Mouse (Mus musculus) liver, embryonic 14.5 days (tissue): Measurements from ENCODE around the gene Fam228a.

Source experiments
- CTCF ChIP-seq: IDR thresholded peaks from 2 replicates; pipeline ENCODE4 v1.5.1; 2016; ENCODE audit warnings: antibody characterized with exemption, low read depth, control low read depth
- EP300 ChIP-seq: IDR thresholded peaks from 2 replicates; pipeline ENCODE4 v1.6.1; 2016; ENCODE audit warnings: antibody characterized with exemption, low read depth

DNA sequence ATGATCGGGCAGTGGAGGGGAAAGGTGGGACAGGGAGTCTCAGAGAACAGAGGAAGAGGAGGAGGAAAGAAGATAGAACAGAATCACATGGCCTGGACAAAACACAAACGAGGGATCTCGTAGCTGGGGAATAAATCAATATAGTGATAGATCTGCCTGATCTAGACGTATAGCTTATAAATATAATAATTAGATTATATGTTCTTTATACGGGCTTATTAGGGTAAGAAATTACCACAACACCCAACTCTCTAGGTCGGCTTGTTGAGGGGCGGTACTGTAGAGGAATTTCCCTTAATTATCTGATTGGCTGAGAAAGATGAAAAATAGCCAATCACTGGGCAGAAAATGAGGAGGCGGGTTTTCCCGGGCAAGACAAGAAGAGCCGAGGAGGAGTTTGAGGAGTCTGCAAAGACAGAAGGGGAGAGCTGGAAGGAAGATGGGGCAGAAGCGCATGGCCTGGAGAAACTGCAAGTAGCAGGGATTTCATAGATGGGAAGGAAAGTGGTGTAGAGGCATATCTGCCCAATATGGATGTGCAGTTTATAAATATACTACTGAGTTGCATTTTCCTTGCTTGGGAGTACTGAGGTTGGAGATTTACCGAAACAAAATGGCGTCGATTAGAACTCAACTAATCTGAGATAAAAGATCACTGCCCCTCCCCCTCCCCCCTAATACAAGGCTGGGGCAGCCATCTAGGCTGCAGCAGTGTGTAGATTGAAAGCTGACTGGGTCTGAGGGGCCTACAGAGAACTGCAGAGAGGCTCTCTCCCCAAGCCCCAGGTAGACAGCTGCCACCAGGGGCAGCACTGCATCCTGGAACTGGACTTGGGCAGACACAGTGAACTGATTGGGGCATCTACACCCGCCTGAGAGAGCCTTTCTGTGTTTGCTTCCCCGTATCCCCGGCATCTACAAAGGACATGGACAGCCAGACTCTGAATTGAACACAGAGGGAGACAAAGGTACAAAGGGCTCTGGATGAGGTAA, 18.2 kb downstream of the Fam228a start:
- no peak for TF ChIP-seq EP300
- TF ChIP-seq CTCF = peak; percentile 74
